Mouse (Mus musculus) intestine, postnatal 0 days (tissue): Measurements from ENCODE around the gene Tinagl1. TPM values are rescaled to one million over a fixed set of nuclear protein-coding genes. Genes with fewer than 3 reads are reported as not detected.

Experiments used
- ATAC-seq: fragments of 200-750 bp; cut with Nextera tagmentation; 2 replicates; pipeline ENCODE4 v1.8.0; 2017; ENCODE audit warnings: mild to moderate bottlenecking, moderate TSS enrichment, moderate library complexity
- H3K27ac ChIP-seq: fragments of 300-500 bp; sonication (generic); 2 replicates; pipeline ENCODE4 v1.5.1; 2014; ENCODE audit warnings: mild to moderate bottlenecking, low read depth, low read length, moderate library complexity
- H3K27me3 ChIP-seq: fragments of 300-500 bp; sonication (generic); replicated peaks from 2 replicates; pipeline ENCODE4 v1.6.1; 2014; ENCODE audit warnings: low read length, mixed read lengths; ENCODE audit not compliant: control insufficient read depth, insufficient read depth
- H3K36me3 ChIP-seq: fragments of 300-500 bp; sonication (generic); 2 replicates; pipeline ENCODE4 v1.6.1; 2014; ENCODE audit warnings: mild to moderate bottlenecking, moderate library complexity; ENCODE audit not compliant: control insufficient read depth, insufficient read depth
- H3K4me1 ChIP-seq: fragments of 300-500 bp; sonication (generic); replicated peaks from 2 replicates; pipeline ENCODE4 v1.6.1; 2014; ENCODE audit warnings: antibody characterized with exemption, low read length, mixed read lengths; ENCODE audit not compliant: control insufficient read depth, insufficient read depth
- H3K4me2 ChIP-seq: fragments of 300-500 bp; sonication (generic); replicated peaks from 2 replicates; pipeline ENCODE4 v1.6.1; 2014; ENCODE audit warnings: low read depth, mild to moderate bottlenecking, moderate library complexity
- H3K4me3 ChIP-seq: fragments of 300-500 bp; sonication (generic); 2 replicates; pipeline ENCODE4 v1.5.1; 2014; ENCODE audit warnings: low read depth, low read length
- H3K9ac ChIP-seq: fragments of 300-500 bp; sonication (generic); 2 replicates; pipeline ENCODE4 v1.6.1; 2014; ENCODE audit warnings: mild to moderate bottlenecking, low read depth, low read length
- H3K9me3 ChIP-seq: fragments of 300-500 bp; sonication (generic); 2 replicates; pipeline ENCODE4 v1.6.1; 2016; ENCODE audit warnings: mixed run types; ENCODE audit not compliant: control insufficient read depth
- CTCF ChIP-seq: sonication (generic); IDR thresholded peaks from 2 replicates; pipeline ENCODE4 v1.5.1; 2016; ENCODE audit warnings: low read depth, mild to moderate bottlenecking, control low read depth, antibody characterized with exemption, moderate library complexity
- WGBS: fragments of 180-500 bp; shearing (Covaris S2); extraction: QIAGEN DNeasy Blood & Tissue Kit; methylation state at CpG from one replicate; pipeline ENCODE4 v1.1.7; 2014; 5-methylcytosine and 5-hydroxymethylcytosine counted together
- polyA plus RNA-seq: library from polyadenylated mRNA; unstranded; fragments of >200 nt; fragmentation: Nextera tagmentation; extraction: Ambion mirVana; gene quantifications from 2 replicates; pipeline ENCODE4 v1.2.1, GENCODE M21; 2015

Tinagl1 gene
- polyA plus RNA-seq, 1 experiment from 2014 or later = 88.8 TPM

DNA sequence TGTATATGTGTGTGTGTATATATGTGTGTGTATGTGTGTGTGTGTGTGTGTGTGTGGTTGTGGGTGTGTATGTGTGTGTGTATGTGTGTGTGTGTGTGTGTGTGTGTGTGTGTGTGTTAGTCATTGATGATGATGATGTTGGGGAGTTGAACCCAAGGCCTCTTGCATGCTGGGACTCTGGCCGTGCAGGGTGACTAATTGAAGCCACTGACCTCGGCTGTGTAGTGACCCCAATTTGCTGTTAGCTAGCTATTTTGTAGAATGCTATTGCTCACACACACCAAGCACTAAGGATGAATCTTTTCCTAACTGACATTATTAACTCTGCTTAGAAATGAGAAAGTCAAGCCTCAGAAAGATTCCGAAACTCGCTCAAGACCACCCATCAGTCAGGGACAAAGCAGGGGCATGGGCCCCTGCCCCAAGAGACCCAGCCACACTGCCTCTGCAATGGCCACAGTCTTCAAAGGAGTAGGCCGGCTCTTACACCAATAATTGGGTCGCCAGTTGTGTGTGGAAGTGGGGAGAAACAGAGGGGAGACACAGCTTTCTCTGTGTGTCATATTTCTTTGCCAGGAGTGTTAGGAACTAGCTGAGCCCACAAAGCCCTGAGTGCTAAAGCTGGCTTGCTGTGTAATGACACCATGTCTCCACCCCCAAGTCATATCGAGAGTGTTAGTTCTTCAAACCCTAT, 6.1 kb upstream of the Tinagl1 start:
- Histone ChIP-seq H3K27me3 (no peaks in the 10 kb centered on the region), H3K36me3 (no peaks in the 10 kb centered on the region), H3K4me3 (no peak overlapping the region), H3K4me1 (no peaks in the 10 kb centered on the region; the same call in 1 of the 2 replicates), H3K9me3 (no peaks in the 10 kb centered on the region), H3K9ac (no peak overlapping the region), H3K27ac (no peak overlapping the region), H3K4me2 (no peak overlapping the region)
- ATAC-seq = no peak
- 81% methylated on average over 7 of the region's 7 CpGs for WGBS
- TF ChIP-seq CTCF = no peak

GRCm38 (mm10) chr4:130179876-130180275, 5.0 kb upstream of the Tinagl1 start:
- TF ChIP-seq CTCF = no peak
- Histone ChIP-seq H3K4me3 (no peak overlapping the region), H3K27me3 (no peaks in the 10 kb centered on the region), H3K9me3 (no peaks in the 10 kb centered on the region), H3K4me1 (peaks cover 7% of the 10 kb centered on the region), H3K36me3 (no peaks in the 10 kb centered on the region), H3K9ac (no peak overlapping the region), H3K27ac (no peak overlapping the region), H3K4me2 (no peak overlapping the region)
- WGBS = 53% methylated on average over 3 of the region's 3 CpGs
- ATAC-seq = peak; percentile 9; the same call in 1 of the 2 replicates

DNA sequence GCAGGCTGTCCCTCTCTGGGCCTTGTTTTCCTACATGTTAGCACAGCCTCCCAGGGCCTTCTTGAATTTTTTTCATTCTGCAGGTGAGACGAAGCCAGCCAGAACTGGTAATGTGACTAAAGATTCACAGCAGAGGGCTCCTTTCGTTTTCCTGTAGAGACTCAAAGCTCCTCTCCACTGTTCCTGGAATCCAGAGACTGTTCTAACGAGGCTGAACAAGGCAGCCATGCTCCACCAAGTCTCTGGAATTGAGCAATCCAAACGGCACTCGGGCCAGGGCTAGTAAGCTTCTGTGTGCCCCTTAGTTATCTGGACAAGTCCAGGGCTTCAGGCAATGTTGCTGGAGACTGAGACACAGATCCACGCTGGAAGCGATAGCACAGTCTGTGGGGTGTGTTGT, 2.6 kb upstream of the Tinagl1 start:
- H3K4me2 ChIP-seq = no peak overlapping the region
- no peak overlapping the region for H3K9ac ChIP-seq
- no peaks in the 10 kb centered on the region for H3K9me3 ChIP-seq
- no peak for TF ChIP-seq CTCF
- H3K36me3 ChIP-seq = no peaks in the 10 kb centered on the region
- 54% methylated on average over 7 of the region's 7 CpGs for WGBS
- H3K27me3 ChIP-seq = no peaks in the 10 kb centered on the region
- no peak overlapping the region for H3K4me3 ChIP-seq
- H3K4me1 ChIP-seq = peaks cover 7% of the 10 kb centered on the region
- no peak overlapping the region for H3K27ac ChIP-seq
- no peak for ATAC-seq

DNA sequence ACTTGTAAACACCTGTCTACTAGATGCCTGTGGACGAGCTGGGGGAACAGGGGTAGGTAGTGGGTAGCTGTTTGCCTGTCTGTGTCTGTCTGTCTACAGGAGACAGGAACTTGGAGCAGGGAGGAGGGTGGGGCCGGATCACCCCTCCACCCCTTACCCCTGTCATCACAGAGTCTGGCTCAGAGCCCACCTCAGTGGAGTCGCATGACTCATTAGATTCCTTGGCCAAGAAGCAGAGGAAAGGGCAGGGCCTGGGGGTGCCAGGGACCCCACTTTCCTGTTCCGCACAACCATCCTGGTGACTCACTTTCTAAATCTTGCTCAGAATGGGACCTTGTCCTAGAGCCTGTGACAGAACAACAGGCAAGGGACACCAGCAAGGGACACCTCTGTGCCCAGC, 2.2 kb upstream of the Tinagl1 start:
- ATAC-seq = no peak
- H3K36me3 ChIP-seq = no peaks in the 10 kb centered on the region
- H3K4me2 ChIP-seq = no peak overlapping the region
- no peak overlapping the region for H3K27ac ChIP-seq
- peaks cover 9% of the 10 kb centered on the region for H3K4me1 ChIP-seq
- TF ChIP-seq CTCF = no peak
- H3K9ac ChIP-seq = no peak overlapping the region
- H3K9me3 ChIP-seq = no peaks in the 10 kb centered on the region
- H3K27me3 ChIP-seq = no peaks in the 10 kb centered on the region
- H3K4me3 ChIP-seq = no peak overlapping the region
- 54% methylated on average over 4 of the region's 4 CpGs for WGBS

DNA sequence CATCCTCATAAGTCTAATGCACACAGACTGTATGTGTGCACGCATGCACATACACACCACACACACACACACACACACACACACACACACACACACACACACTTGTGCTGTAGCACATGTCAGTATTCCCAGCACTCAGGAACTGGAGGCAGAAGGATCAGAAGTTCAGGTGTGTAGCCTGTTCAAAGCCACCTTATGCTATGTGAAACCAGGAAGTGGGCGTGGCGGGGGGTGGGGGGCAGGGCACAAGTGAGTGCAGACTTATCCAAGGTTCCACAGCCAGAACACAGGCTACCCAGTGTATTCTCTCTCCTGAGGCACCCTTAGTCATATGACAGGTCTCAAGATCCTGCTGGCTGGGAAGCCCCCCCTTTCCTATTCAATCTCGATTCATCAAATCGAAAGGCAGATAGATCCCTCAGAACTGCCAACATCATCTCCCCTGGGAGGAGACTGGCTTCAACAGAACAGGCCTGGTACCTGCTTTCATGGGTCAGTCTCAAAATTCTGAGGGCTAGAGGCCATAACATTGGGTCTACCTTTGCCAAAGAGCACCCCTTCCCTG, 1.3 kb upstream of the Tinagl1 start:
- Histone ChIP-seq H3K27ac (no peak overlapping the region), H3K4me3 (no peak overlapping the region), H3K27me3 (no peaks in the 10 kb centered on the region), H3K4me1 (peaks cover 9% of the 10 kb centered on the region), H3K9me3 (no peaks in the 10 kb centered on the region), H3K9ac (no peak overlapping the region), H3K36me3 (peaks cover 7% of the 10 kb centered on the region; the same call in 1 of the 2 replicates), H3K4me2 (no peak overlapping the region)
- TF ChIP-seq CTCF = no peak
- WGBS = 62% methylated on average over 5 of the region's 5 CpGs
- ATAC-seq = no peak

- H3K4me1 ChIP-seq = peaks cover 13% of the 10 kb centered on the region
- no peaks in the 10 kb centered on the region for H3K9me3 ChIP-seq
- H3K36me3 ChIP-seq = peaks cover 20% of the 10 kb centered on the region; the same call in 1 of the 2 replicates
- H3K9ac ChIP-seq = peak overlapping the region; percentile 57
- peak; percentile 84 for ATAC-seq
- TF ChIP-seq CTCF = no peak
- peak overlapping the region; percentile 72 for H3K4me2 ChIP-seq
- WGBS = 2% methylated on average over 25 of the region's 25 CpGs
- peak overlapping the region; percentile 87 for H3K27ac ChIP-seq
- H3K27me3 ChIP-seq = no peaks in the 10 kb centered on the region
- H3K4me3 ChIP-seq = peak overlapping the region; percentile 42
Measured at GRCm38 (mm10) chr4:130174335-130175031, 439 bp downstream of the Tinagl1 start.
